Mouse (Mus musculus): Measurements from ENCODE around the gene 1700001O22Rik.

1700001O22Rik gene

GRCm38 (mm10) chr2:30803604-30804003 is at the start of gene 1700001O22Rik:
Gene 1700001O22Rik (minus strand): TSS chr2:30803661.
- DNase-seq, result no peak

- DNase-seq, result no peak
These were observed 49.4 kb upstream of the 1700001O22Rik start for GRCm38 (mm10) chr2:30852771-30853313.

- no peak for DNase-seq
These were observed 47.1 kb upstream of the 1700001O22Rik start for GRCm38 (mm10) chr2:30850581-30850980.

GRCm38 (mm10) chr2:30848184-30848583 is 44.7 kb upstream of the 1700001O22Rik start:
- DNase-seq, result no peak

GRCm38 (mm10) chr2:30846723-30847122 is 43.3 kb upstream of the 1700001O22Rik start:
- DNase-seq, result no peak

- no peak for DNase-seq
These were observed 42.8 kb upstream of the 1700001O22Rik start for GRCm38 (mm10) chr2:30846236-30846635.

GRCm38 (mm10) chr2:30845152-30846070 is 42.0 kb upstream of the 1700001O22Rik start:
- DNase-seq, result no peak

GRCm38 (mm10) chr2:30842615-30843014 is 39.2 kb upstream of the 1700001O22Rik start:
- DNase-seq, result no peak

- no peak for DNase-seq
These were observed 33.0 kb upstream of the 1700001O22Rik start for GRCm38 (mm10) chr2:30836238-30836990.

- DNase-seq, result no peak
These were observed 31.0 kb upstream of the 1700001O22Rik start, which contains the start of gene Prrx2 for GRCm38 (mm10) chr2:30834373-30835022. Gene Prrx2 (plus strand): TSS chr2:30834972.

- no peak for DNase-seq
These were observed 30.2 kb upstream of the 1700001O22Rik start for GRCm38 (mm10) chr2:30833644-30834043.

GRCm38 (mm10) chr2:30830283-30830795 is 26.9 kb upstream of the 1700001O22Rik start, which contains the start of gene Asb6:
Gene Asb6 (minus strand): TSS chr2:30830333.
- DNase-seq, result no peak

- peak; percentile 21 to 32 for DNase-seq
These were observed 25.9 kb upstream of the 1700001O22Rik start for GRCm38 (mm10) chr2:30829315-30829714.

- DNase-seq, result peak; percentile 77 to 81
These were observed 24.5 kb upstream of the 1700001O22Rik start for GRCm38 (mm10) chr2:30827749-30828475.

GRCm38 (mm10) chr2:30826825-30827748 is 23.6 kb upstream of the 1700001O22Rik start:
- DNase-seq, result peak; percentile 26 to 36

- DNase-seq, result no peak
These were observed 20.1 kb upstream of the 1700001O22Rik start for GRCm38 (mm10) chr2:30823385-30824153.

- DNase-seq, result no peak
These were observed 19.0 kb upstream of the 1700001O22Rik start for GRCm38 (mm10) chr2:30822460-30822859.

- DNase-seq, result no peak
These were observed 17.6 kb upstream of the 1700001O22Rik start for GRCm38 (mm10) chr2:30821073-30821472.

GRCm38 (mm10) chr2:30819873-30820272 is 16.4 kb upstream of the 1700001O22Rik start:
- no peak for DNase-seq

- DNase-seq, result no peak
These were observed 12.9 kb upstream of the 1700001O22Rik start for GRCm38 (mm10) chr2:30816383-30816782.
